Mouse (Mus musculus) liver, adult (tissue): ENCODE measurements around the gene Ccdc167.

ENCODE experiments used
- GATA4 ChIP-seq: IDR thresholded peaks from 2 replicates; pipeline ENCODE4 v1.6.1; 2014; ENCODE audit warnings: mild to moderate bottlenecking, low read length; ENCODE audit not compliant: insufficient replicate concordance

The Ccdc167 gene

DNA sequence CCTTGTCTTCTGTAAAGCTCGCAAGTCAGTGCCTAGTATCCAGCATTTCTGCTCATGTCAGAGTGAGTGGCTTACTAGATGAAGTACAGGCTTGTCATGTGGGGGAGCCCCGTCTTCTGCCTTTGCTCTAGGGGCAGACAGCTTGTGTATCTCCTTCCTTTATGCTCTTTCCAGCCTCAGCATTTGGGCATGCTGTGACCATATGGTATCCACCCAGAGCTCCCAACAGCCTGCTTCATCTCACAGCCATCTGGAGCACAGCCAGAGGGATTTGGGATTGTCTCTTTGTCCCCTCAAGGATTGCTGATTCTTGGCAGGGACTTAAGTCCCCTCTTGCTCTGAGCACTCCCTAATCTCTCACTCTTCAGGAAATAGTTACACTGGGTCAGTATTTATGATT lies 36.7 kb downstream of the Ccdc167 start:
- TF ChIP-seq GATA4 = no peak

DNA sequence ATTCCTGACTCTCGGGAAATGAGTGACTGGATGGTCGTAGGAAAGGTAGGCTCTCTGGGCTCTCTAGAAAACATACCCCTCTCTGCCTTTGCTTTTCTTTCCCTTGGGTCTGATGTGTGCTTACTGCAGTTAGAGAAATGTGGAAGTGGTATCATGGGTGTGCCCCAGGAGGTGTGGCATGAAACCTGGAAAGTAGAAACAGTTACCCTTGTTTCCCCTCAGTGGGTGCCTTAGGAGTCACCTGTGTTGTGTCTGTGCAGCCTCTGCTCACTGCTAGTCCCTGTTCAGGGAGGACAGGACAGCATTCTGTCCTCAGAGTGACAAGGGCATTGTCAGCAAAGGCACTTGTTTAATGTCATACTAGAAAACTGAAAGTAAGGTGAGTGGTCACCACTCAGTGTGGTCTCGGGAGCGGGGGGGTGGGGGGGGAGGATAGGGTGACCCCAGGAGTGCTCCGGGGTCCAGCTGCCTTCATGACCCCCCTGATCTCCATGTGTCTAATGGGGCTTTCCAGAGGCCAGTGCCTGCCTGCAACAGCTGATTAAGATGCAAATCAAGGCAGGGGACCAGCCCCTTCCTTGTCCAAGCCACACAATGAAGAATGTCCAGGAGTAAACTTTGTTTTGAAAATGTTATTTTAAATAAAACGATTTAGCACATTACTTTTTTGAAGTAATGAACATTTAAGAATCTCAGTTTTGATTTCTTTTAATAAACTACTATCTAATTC lies 37.6 kb downstream of the Ccdc167 start:
- no peak for TF ChIP-seq GATA4

DNA sequence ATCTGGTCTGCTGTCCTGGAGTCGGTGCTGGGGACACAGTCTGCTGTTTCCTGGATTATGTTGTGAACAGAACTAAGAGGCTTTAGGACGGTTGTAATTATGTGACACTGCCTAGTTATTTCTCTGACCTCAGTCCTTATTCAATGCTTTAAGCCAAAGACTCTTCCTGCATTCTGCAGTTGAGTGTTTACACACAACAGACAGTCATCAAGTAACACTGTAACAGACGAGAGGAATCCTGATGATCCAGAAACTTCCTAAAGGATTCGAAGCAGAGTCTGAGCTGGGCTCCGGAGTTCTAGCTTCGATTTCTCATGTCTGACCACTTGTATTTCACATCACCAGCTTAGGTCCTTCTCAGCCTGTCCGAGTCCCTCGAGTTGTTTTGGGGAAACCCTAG lies 38.3 kb downstream of the Ccdc167 start:
- TF ChIP-seq GATA4 = no peak

- no peak for TF ChIP-seq GATA4
Observed at GRCm38 (mm10) chr17:29673325-29673724, 43.5 kb downstream of the Ccdc167 start.

GRCm38 (mm10) chr17:29671021-29671420 lies 45.8 kb downstream of the Ccdc167 start:
- no peak for TF ChIP-seq GATA4

DNA sequence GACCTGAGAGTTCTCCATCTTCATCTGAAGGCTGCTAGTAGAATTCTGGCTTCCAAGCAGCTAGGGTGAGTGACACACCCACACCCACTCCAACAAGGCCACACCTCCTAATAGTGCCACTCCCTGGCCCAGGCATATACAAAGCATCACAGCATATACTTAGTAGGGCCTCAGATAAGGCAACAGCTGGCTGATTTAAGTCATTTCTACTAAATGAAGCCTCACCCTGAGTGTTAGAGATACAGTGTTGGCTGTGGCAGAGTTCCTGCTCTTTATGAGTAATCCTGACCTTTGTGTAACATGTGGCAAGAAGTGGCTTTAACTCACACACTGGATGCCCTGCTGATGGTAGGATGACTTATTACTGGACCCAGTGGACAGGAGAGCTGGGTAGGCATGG lies 46.9 kb downstream of the Ccdc167 start:
- TF ChIP-seq GATA4 = no peak

DNA sequence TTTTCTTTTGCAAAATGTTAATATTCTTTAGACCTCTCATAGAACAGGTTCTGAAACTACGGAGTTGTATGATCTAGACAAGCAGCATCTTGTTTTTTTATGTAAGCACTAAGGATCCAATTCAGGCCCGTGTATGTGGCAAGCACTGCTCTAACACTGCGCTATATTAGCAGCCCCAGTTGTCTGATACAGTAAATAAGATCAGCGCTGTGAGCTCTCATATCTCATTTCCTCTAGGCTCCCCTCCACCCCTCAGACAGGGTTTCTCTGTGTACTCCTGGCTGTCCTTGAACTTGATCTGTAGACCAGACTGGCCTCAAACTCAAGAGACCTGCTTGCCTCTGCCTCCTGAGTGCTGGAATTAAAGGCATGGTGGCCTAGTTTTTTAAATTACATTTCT lies 47.8 kb downstream of the Ccdc167 start:
- TF ChIP-seq GATA4 = no peak

- TF ChIP-seq GATA4 = no peak
Observed at GRCm38 (mm10) chr17:29668051-29668986, 48.5 kb downstream of the Ccdc167 start.

DNA sequence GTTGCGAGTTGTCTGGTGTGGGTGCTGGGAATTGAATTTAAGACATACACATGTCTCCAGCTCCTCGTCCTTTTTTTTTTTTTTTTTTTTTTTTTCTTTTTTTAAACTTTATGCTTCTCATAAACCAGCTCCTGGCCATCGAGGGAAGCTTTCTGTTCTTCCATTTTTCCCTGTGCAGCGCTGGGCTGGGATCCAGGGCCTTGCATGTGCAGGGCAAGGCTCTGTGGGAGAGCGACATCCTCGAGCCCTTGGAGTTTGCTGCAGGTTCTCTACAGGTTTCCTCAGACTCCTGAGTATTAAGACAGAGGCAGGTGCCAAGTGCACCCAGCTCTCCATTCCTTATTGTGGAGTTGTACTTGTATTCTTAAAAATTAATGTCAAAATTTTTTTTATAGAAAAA lies 54.7 kb downstream of the Ccdc167 start:
- no peak for TF ChIP-seq GATA4

GRCm38 (mm10) chr17:29660762-29661391 lies 56.0 kb downstream of the Ccdc167 start:
- no peak for TF ChIP-seq GATA4

GRCm38 (mm10) chr17:29660076-29660761 lies 56.6 kb downstream of the Ccdc167 start, which contains the start of gene Cmtr1:
TSS of gene Cmtr1 (plus strand) at chr17:29660595.
- TF ChIP-seq GATA4 = peak; percentile 78; the same call in 1 of the 2 replicates

GRCm38 (mm10) chr17:29658249-29658648 lies 58.6 kb downstream of the Ccdc167 start:
- TF ChIP-seq GATA4 = no peak

DNA sequence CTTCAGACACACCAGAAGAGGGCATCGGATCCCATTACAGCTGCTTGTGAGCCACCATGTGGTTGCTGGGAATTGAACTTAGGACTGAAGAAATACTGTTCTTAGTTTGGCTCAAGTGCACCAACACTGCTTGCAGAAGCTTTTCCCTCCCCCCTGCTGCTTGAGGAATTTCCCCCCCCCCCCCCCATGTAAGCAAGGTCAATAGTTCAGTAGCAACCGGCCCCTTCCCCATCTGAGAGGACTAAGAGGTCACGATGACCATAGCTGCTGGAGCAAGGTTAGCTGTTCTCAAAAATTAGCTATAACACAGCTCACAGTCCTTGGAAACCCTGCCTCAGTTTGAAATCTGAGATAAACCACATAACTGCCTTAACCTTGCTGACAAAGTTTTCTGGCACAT lies 74.6 kb downstream of the Ccdc167 start:
- no peak for TF ChIP-seq GATA4

DNA sequence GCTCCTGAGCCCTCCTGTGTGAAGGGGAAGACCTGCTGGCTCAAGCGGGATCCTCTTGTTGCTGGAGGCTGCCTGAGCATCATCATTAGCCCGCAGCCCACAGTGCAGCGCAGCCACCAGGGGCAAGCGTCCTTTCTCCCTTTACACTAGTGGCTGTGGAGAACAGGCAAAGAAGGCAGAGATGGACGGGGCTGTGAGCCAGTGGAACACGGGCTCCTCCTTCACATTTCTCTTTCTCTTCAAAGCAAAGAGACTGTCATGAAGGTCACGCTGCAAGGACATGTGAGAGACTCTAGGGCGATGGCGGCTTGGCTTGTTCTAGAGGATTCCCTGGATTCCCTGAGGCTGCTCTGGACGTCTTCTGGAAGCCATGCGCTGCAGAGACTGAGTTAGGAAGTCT lies 75.9 kb downstream of the Ccdc167 start:
- TF ChIP-seq GATA4 = no peak

- no peak for TF ChIP-seq GATA4
Observed at GRCm38 (mm10) chr17:29637895-29638294, 78.9 kb downstream of the Ccdc167 start.
